Mouse (Mus musculus): ENCODE results near the gene Sphk2. TPM values are rescaled to one million over a fixed set of nuclear protein-coding genes. Genes with fewer than 3 reads are reported as not detected.

The Sphk2 gene
- polyA plus RNA-seq, 1 experiment, result 88.1 TPM

DNA sequence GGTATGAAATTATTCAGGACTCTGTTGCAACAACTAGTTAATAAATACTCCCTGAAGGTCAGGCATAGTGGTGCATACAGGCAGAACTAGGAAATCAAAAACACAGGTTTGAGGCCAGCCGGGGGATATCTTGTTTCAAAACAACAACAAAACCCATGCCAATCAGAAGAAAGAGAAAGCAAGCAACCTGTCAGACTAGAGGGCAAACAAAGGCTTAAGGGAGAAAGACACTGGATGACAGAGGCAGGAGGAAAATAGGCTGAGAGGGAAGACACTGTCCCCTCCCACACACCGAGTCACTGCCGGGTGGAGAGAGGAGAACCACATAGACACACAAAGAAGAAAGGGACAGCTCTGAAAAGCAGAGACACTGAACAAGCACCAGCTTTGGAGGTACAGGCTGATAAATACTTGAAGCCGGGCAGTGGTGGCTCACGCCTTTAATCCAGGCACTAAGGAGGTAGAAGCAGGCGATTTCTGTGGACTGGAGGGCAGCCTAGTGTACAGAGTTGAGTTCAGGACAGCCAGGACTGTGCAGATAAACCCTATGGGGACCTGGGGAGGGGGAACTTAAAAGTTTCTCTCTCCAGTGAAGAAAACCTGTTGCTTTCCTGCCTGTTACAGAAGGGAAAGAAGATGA, 3.8 kb downstream of the Sphk2 start:
- Histone ChIP-seq H3K27me3 (ENCODE audit: control insufficient read depth, insufficient read depth, low read length) (no peaks in the 10 kb centered on the region), H3K4me1 (replicated peaks; ENCODE audit: control insufficient read depth, insufficient read depth, low read length) (peaks cover 27% of the 10 kb centered on the region), H3K4me3 (ENCODE audit: control insufficient read depth, insufficient read depth, low read length) (peak overlapping the region; percentile 81; the same call in 1 of the 2 replicates), H3K36me3 (ENCODE audit: control insufficient read depth, insufficient read depth, low read length) (peaks cover 8% of the 10 kb centered on the region), H3K27ac (ENCODE audit: control insufficient read depth, insufficient read depth, low read length) (no peak overlapping the region)
- no peak for TF ChIP-seq CTCF (IDR thresholded peaks at IDR 0.05; ENCODE audit: borderline replicate concordance, control insufficient read depth, extremely low read depth, insufficient read depth, low read length, poor library complexity)
- TF ChIP-seq POLR2A (IDR thresholded peaks at IDR 0.05; ENCODE audit: control insufficient read depth, extremely low read depth, insufficient read depth, low read length, poor library complexity), result no peak
- 92% methylated on average over 6 of the region's 6 CpGs for WGBS
- no peak for DNase-seq

DNA sequence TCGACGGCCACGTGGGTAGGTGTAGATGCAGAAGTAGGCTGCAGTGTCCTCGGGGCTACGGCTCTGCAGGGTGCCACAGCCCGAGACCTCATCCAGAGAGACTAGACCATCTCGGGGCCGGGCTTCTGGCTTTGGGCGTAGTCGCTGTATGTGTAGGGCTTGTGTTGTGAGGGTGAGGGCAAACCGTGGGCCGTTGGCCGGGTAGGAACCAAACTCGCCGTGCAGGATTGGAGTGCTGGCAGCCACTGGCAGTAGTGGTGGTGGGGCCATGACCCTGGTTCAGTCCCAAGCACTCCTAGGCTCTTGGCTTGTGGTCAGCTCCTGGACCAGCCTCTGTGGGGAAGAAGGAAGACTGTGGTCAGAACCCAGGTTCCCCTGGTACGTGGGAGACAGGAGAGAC, 4.4 kb downstream of the Sphk2 start:
- Histone ChIP-seq H3K4me3 (ENCODE audit: control insufficient read depth, insufficient read depth, low read length) (no peak overlapping the region), H3K36me3 (ENCODE audit: control insufficient read depth, insufficient read depth, low read length) (peaks cover 8% of the 10 kb centered on the region), H3K27ac (ENCODE audit: control insufficient read depth, insufficient read depth, low read length) (no peak overlapping the region), H3K27me3 (ENCODE audit: control insufficient read depth, insufficient read depth, low read length) (no peaks in the 10 kb centered on the region), H3K4me1 (replicated peaks; ENCODE audit: control insufficient read depth, insufficient read depth, low read length) (peaks cover 29% of the 10 kb centered on the region)
- DNase-seq, result no peak
- WGBS, result 97% methylated on average over 16 of the region's 16 CpGs
- TF ChIP-seq CTCF (IDR thresholded peaks at IDR 0.05; ENCODE audit: borderline replicate concordance, control insufficient read depth, extremely low read depth, insufficient read depth, low read length, poor library complexity) (no peak), POLR2A (IDR thresholded peaks at IDR 0.05; ENCODE audit: control insufficient read depth, extremely low read depth, insufficient read depth, low read length, poor library complexity) (no peak)

GRCm38 (mm10) chr7:45712022-45712757, 5.6 kb downstream of the Sphk2 start:
- H3K36me3 ChIP-seq (ENCODE audit: control insufficient read depth, insufficient read depth, low read length), result peaks cover 8% of the 10 kb centered on the region
- 95% methylated on average over 21 of the region's 21 CpGs for WGBS

DNA sequence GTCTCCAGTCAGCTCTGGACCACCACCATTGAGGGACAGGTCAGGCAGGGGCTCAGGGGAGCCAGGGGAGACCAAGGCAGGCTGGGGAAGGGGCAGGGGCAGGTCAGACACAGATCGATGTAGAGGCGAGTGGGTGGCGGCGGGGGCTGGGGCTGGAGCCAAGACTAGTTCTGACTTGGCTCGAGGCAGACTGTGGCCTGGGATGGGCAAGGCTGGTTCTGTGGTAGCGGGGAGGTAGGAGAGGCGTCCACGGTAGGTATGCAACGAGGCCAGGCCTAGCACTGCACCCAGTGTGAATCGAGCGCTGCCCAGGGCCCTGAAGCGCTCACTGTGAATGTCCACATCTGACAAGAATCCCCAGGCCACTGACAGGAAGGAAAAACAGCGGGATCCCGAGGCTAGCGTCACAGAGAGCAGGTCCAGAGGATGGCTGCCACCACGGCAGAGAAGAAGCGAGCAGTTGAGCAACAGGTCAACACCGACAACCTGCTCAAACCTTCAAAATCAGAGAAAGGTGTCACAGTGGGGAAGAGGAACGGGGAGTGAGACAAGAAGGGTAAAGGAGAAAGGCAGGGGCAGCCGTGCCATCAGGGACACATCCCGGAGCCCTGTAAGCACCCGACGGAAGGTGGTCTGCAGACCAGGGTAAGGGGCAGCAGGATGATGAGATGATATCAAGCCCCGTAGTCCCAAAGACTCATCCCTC, 6.3 kb downstream of the Sphk2 start:
- no peak for TF ChIP-seq CTCF (IDR thresholded peaks at IDR 0.05; ENCODE audit: borderline replicate concordance, control insufficient read depth, extremely low read depth, insufficient read depth, low read length, poor library complexity)
- TF ChIP-seq POLR2A (IDR thresholded peaks at IDR 0.05; ENCODE audit: control insufficient read depth, extremely low read depth, insufficient read depth, low read length, poor library complexity), result no peak
- Histone ChIP-seq H3K4me3 (ENCODE audit: control insufficient read depth, insufficient read depth, low read length) (no peak overlapping the region), H3K27me3 (ENCODE audit: control insufficient read depth, insufficient read depth, low read length) (no peaks in the 10 kb centered on the region), H3K27ac (ENCODE audit: control insufficient read depth, insufficient read depth, low read length) (no peak overlapping the region), H3K4me1 (replicated peaks; ENCODE audit: control insufficient read depth, insufficient read depth, low read length) (peaks cover 39% of the 10 kb centered on the region), H3K36me3 (ENCODE audit: control insufficient read depth, insufficient read depth, low read length) (peaks cover 8% of the 10 kb centered on the region)
- DNase-seq, result no peak
- WGBS, result 95% methylated on average over 24 of the region's 24 CpGs

More at GRCm38 (mm10) chr7:45712022-45712757, 5.6 kb downstream of the Sphk2 start:
- H3K27me3 ChIP-seq (ENCODE audit: control insufficient read depth, insufficient read depth, low read length), result no peaks in the 10 kb centered on the region
- H3K4me3 ChIP-seq (ENCODE audit: control insufficient read depth, insufficient read depth, low read length), result no peak overlapping the region
- no peak for DNase-seq
- H3K27ac ChIP-seq (ENCODE audit: control insufficient read depth, insufficient read depth, low read length), result no peak overlapping the region
- peaks cover 40% of the 10 kb centered on the region for H3K4me1 ChIP-seq (replicated peaks; ENCODE audit: control insufficient read depth, insufficient read depth, low read length)
- TF ChIP-seq POLR2A (IDR thresholded peaks at IDR 0.05; ENCODE audit: control insufficient read depth, extremely low read depth, insufficient read depth, low read length, poor library complexity) (no peak), CTCF (IDR thresholded peaks at IDR 0.05; ENCODE audit: borderline replicate concordance, control insufficient read depth, extremely low read depth, insufficient read depth, low read length, poor library complexity) (no peak)

DNA sequence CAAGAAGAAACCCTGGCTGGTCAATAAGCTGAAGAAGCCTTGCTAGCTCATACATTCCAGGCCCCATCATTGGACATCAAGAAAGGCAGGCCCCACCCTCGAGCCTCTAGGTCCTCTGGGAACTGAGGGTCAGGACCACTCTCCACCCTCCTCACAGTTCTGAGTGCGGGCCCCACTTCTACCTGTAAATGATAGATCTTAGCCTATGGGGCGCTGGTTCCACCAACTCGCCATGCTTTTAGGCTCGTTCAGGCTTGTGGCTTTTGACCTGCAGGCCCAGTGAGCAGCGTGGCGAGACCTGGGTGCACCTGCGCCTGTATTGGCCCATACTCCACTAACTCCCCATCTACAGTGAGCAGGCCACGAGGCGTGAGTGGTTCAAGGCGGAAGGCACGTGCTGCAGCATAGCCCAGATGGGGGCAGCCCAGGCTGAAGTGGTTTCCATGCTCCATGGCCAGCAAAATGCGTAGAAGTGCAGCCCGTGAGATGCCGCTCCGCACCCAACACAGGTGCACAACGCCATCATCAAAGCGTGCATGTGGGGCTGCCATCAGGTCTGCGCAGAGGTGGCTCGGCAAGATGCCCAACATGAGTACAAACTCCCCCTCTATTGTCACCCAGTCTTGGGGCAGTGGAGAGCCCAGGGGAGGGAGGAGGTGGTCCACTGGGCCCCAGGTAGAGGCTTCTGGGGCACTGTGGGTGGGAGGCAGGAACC, 7.2 kb downstream of the Sphk2 start:
- DNase-seq, result no peak
- 94% methylated on average over 20 of the region's 20 CpGs for WGBS
- H3K4me1 ChIP-seq (replicated peaks; ENCODE audit: control insufficient read depth, insufficient read depth, low read length), result peaks cover 41% of the 10 kb centered on the region

More for the DNA sequence above, 7.2 kb downstream of the Sphk2 start:
- Histone ChIP-seq H3K36me3 (ENCODE audit: control insufficient read depth, insufficient read depth, low read length) (peaks cover 8% of the 10 kb centered on the region), H3K27me3 (ENCODE audit: control insufficient read depth, insufficient read depth, low read length) (no peaks in the 10 kb centered on the region), H3K4me3 (ENCODE audit: control insufficient read depth, insufficient read depth, low read length) (no peak overlapping the region), H3K27ac (ENCODE audit: control insufficient read depth, insufficient read depth, low read length) (no peak overlapping the region)
- TF ChIP-seq CTCF (IDR thresholded peaks at IDR 0.05; ENCODE audit: borderline replicate concordance, control insufficient read depth, extremely low read depth, insufficient read depth, low read length, poor library complexity) (no peak), POLR2A (IDR thresholded peaks at IDR 0.05; ENCODE audit: control insufficient read depth, extremely low read depth, insufficient read depth, low read length, poor library complexity) (no peak)

Measured in thymus, adult 2 months (tissue).